Mouse (Mus musculus) ES-E14 (cell line): ENCODE measurements around the gene Gm3298.
"Not testable (repeated sequence)": the region's sequence is repeated elsewhere in the genome, so short reads cannot be mapped to it uniquely, and the experiment has no call there.

Source experiments
- CHD2 ChIP-seq: IDR thresholded peaks from 2 replicates; pipeline ENCODE4 v1.6.1; 2014; ENCODE audit warnings: mild to moderate bottlenecking, low read depth, low read length, inconsistent platforms
- MAFK ChIP-seq: IDR thresholded peaks from 2 replicates; pipeline ENCODE4 v1.6.1; 2014; ENCODE audit warnings: mild to moderate bottlenecking, low read depth, low read length, inconsistent platforms; ENCODE audit not compliant: insufficient read depth
- ZNF384 ChIP-seq: IDR thresholded peaks from 2 replicates; pipeline ENCODE4 v1.6.1; 2012; ENCODE audit warnings: low read depth, low read length, inconsistent platforms

DNA sequence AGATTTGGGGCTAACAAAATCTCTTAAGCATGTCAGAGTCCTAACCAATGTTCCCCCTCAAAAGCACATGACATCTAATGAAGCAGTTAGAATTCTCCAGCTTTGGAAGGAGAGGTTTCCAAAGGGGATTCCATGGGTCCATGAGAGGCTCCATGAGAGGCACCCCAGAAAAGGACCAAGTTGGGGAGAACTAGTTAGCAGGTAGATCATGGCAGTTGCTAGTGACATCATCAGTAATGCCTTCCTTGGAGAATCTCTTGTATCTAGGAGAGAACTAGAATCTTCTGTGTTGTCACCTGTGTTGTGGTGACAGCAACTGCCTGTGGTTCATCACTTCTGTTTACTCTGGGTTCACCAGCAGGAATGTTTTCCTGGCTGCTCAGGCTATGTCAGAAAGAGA lies 32.1 kb upstream of the Gm3298 start, which contains the start of gene Gm8297:
- TF ChIP-seq CHD2, MAFK, ZNF384: not testable (repeated sequence)
